Mouse (Mus musculus): ENCODE results near the gene Sh3bp5. TPM values are rescaled to one million over a fixed set of nuclear protein-coding genes. Genes with fewer than 3 reads are reported as not detected.

Gene Sh3bp5
- total RNA-seq, 2 experiments from 2014 or later, result 56.7 to 65.8 TPM

- intact Hi-C loops (cut with DNase I), result no loop called here
- DNase-seq (ENCODE audit: low spot score in 2 of 2), result no peak
Observed at GRCm38 (mm10) chr14:31414235-31414966, 21.5 kb downstream of the Sh3bp5 start.

GRCm38 (mm10) chr14:31413475-31414086, 22.3 kb downstream of the Sh3bp5 start:
- intact Hi-C loops (cut with DNase I), result no loop called here
- no peak for DNase-seq (ENCODE audit: low spot score in 2 of 2)

DNA sequence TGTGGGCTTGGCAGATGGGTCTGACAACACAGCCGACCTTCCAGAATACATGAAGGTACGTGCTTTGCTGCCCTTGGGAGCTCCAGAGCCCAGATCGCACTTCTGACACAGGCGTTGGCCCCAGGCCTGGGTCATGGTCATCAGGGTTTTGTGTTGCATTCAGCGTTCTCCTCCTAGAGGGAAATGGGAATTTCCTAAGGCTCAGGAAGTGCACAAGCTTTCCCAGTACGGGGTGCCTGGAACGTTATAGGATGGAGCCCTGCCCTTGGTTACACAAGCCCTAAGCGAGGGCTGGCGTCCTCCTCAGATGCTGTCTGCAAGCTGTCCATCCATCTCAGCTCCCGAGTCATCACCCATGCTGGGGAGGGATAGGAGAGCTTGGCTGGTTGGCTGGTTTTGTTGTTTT, 23.2 kb downstream of the Sh3bp5 start:
- intact Hi-C loops (cut with DNase I), result no loop called here

DNA sequence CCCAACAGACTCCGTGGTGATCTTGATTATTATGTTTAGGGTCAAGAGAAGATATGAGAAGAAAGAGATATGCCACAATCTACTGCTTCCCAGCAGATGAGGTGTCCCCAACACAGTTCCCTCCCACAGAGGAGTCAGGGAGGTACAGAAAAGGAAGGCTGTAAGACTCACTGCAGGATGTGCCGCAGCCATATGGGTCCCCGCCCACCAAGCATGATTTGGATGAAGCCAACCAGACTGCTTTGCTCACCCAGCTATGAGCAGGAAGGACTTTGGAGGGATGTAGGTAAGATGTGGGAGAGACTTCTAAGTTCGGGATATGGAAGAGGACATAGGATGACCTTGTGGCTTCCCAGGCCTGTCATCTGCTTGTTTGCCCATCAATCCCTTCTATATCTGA, 25.1 kb downstream of the Sh3bp5 start:
- peak; percentile 69 to 96 for DNase-seq (ENCODE audit: low spot score in 2 of 2)
- intact Hi-C loops (cut with DNase I), result loop anchor here (2.0 kb wide), 1 partner anchor 14 kb away; no protein-coding TSS in a partner anchor

More for the DNA sequence above, 23.2 kb downstream of the Sh3bp5 start:
- no peak for DNase-seq (ENCODE audit: low spot score in 2 of 2)

GRCm38 (mm10) chr14:31410123-31410724, 25.7 kb downstream of the Sh3bp5 start:
- no peak for DNase-seq (ENCODE audit: low spot score in 2 of 2)
- intact Hi-C loops (cut with DNase I), result loop anchor here (2.0 kb wide), 1 partner anchor 13 kb away; no protein-coding TSS in a partner anchor

GRCm38 (mm10) chr14:31408666-31409065, 27.2 kb downstream of the Sh3bp5 start:
- DNase-seq (ENCODE audit: low spot score in 2 of 2), result no peak
- intact Hi-C loops (cut with DNase I), result no loop called here

GRCm38 (mm10) chr14:31407911-31408604, 27.8 kb downstream of the Sh3bp5 start:
- DNase-seq (ENCODE audit: low spot score in 2 of 2), result no peak
- intact Hi-C loops (cut with DNase I), result no loop called here

GRCm38 (mm10) chr14:31407208-31407607, 28.7 kb downstream of the Sh3bp5 start:
- no peak for DNase-seq (ENCODE audit: low spot score in 2 of 2)

DNA sequence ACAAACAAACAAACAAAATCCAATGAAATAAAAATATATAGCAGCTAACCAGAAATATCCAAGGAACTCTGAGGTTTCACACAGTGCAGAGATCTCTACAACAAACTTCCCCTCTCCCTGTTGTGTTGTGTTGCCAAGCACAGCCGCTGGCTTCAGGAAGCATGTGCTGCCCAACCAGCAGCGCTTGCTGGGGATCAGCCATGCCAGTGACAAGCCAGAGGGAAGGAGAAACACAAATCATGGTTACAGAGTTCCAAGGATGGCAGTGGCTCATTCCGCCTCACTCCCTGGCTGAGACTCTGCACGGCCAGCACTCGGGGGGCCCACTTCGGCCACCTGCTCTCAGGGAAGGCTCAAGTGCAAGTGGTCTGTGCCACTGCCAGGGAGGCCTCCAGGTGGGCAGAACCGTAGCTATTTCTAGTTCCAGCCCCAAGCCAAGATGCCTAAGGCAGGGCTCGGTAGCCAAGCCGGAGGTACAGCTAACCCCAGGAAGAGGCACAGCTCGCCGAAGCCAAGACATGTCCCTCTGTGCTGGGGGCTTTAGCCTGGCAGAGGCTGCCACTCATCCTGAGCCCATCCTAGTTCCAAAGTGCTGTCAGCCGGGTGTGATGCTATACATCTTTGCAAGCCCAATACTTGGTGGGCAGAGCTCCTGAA, 29.6 kb downstream of the Sh3bp5 start:
- DNase-seq (ENCODE audit: low spot score in 2 of 2), result no peak
- intact Hi-C loops (cut with DNase I), result no loop called here

More at GRCm38 (mm10) chr14:31407208-31407607, 28.7 kb downstream of the Sh3bp5 start:
- intact Hi-C loops (cut with DNase I), result no loop called here

- intact Hi-C loops (cut with DNase I), result loop anchor here (2.0 kb wide), 1 partner anchor 21 kb away; no protein-coding TSS in a partner anchor
Observed at GRCm38 (mm10) chr14:31405652-31406051, 30.2 kb downstream of the Sh3bp5 start.

DNA sequence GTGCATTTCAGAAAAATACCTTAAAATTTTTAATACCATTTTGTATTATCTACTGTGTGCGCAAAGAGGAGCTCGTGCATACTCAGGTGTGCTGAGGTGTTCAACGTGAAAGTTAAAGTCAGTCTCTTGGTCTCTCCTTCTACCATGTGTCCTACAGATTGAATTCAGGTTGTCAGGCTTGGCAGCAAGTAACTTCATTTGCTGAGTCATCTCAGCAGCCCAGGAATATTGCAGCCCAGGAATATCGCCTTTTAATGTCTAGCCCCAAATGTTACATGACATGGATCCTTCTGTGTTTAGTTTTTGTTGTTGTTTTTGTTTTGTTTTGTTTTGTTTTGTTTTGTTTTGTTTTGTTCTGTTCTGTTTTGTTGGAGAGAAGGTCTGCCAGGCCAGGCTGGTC, 31.2 kb downstream of the Sh3bp5 start:
- DNase-seq (ENCODE audit: low spot score in 2 of 2), result no peak
- intact Hi-C loops (cut with DNase I), result loop anchor here (2.0 kb wide), 1 partner anchor 20 kb away; no protein-coding TSS in a partner anchor

More at GRCm38 (mm10) chr14:31405652-31406051, 30.2 kb downstream of the Sh3bp5 start:
- no peak for DNase-seq (ENCODE audit: low spot score in 2 of 2)

GRCm38 (mm10) chr14:31403995-31404394, 31.9 kb downstream of the Sh3bp5 start:
- intact Hi-C loops (cut with DNase I), result loop anchor here (2.0 kb wide), 1 partner anchor 19 kb away; no protein-coding TSS in a partner anchor
- DNase-seq (ENCODE audit: low spot score in 2 of 2), result no peak

- intact Hi-C loops (cut with DNase I), result no loop called here
- DNase-seq (ENCODE audit: low spot score in 2 of 2), result no peak
Observed at GRCm38 (mm10) chr14:31403556-31403955, 32.3 kb downstream of the Sh3bp5 start.

DNA sequence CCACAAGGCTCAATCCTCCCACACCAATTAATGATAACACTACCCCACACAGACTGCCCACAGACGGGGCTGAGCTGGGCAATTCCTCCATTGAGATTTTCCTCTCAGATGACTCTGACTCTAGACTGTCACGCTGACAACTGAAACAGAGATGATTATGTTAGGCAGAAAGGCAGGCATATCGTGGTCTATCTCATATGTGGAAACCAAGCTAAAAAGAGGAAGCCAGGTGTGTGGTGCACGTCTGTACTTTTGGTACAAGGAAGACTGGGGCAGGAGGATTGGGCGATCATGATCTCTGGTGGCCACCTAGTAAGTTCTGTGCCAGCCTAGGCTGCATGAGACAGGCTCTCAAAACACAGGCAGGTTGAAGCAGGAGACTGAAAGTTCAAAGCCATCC, 33.2 kb downstream of the Sh3bp5 start:
- intact Hi-C loops (cut with DNase I), result no loop called here
- DNase-seq (ENCODE audit: low spot score in 2 of 2), result no peak

GRCm38 (mm10) chr14:31401918-31402427, 33.9 kb downstream of the Sh3bp5 start:
- DNase-seq (ENCODE audit: low spot score in 2 of 2), result no peak
- intact Hi-C loops (cut with DNase I), result no loop called here

GRCm38 (mm10) chr14:31400896-31401295, 35.0 kb downstream of the Sh3bp5 start:
- no peak for DNase-seq (ENCODE audit: low spot score in 2 of 2)
- intact Hi-C loops (cut with DNase I), result no loop called here

- no peak for DNase-seq (ENCODE audit: low spot score in 2 of 2)
- intact Hi-C loops (cut with DNase I), result no loop called here
Observed at GRCm38 (mm10) chr14:31400246-31400645, 35.6 kb downstream of the Sh3bp5 start.

GRCm38 (mm10) chr14:31399271-31399670, 36.6 kb downstream of the Sh3bp5 start:
- intact Hi-C loops (cut with DNase I), result no loop called here
- DNase-seq (ENCODE audit: low spot score in 2 of 2), result no peak

- no peak for DNase-seq (ENCODE audit: low spot score in 2 of 2)
- intact Hi-C loops (cut with DNase I), result no loop called here
Observed at GRCm38 (mm10) chr14:31398819-31399218, 37.1 kb downstream of the Sh3bp5 start.
